Mouse (Mus musculus) MEL (cell line): Measurements from ENCODE around the gene Col26a1.

Source experiments
- CTCF ChIP-seq, 3 experiments: IDR thresholded peaks in 2 of 3; conservative IDR thresholded peaks in 1 of 3; 2 replicates each; pipeline ENCODE4 v1.5.1; 2011 to 2012; ENCODE audit warnings: low read length in 3 of 3, low read depth in 2 of 3, mild to moderate bottlenecking in 2 of 3, improper control_type of control experiment in 1 of 3, inconsistent platforms in 1 of 3, mixed read lengths in 1 of 3, moderate library complexity in 1 of 3; ENCODE audit not compliant: control insufficient read depth in 1 of 3, insufficient read depth in 1 of 3, poor library complexity in 1 of 3, severe bottlenecking in 1 of 3
- ETS1 ChIP-seq: IDR thresholded peaks from 2 replicates; pipeline ENCODE4 v1.6.1; 2012; ENCODE audit warnings: low read depth, mild to moderate bottlenecking, inconsistent platforms, low read length, improper control_type of control experiment, moderate library complexity
- GATA1 ChIP-seq: IDR thresholded peaks from 2 replicates; pipeline ENCODE4 v1.6.1; 2011; ENCODE audit warnings: low read depth, low read length, improper control_type of control experiment
- MAX ChIP-seq: IDR thresholded peaks from 2 replicates; pipeline ENCODE4 v1.6.1; 2011; ENCODE audit warnings: low read length, improper control_type of control experiment
- NELFE ChIP-seq: IDR thresholded peaks from 2 replicates; pipeline ENCODE4 v1.6.1; 2011; ENCODE audit warnings: low read depth, low read length, improper control_type of control experiment
- POLR2A ChIP-seq, 2 experiments: IDR thresholded peaks; 2 replicates each; pipeline ENCODE4 v1.6.1; 2011 to 2012; ENCODE audit warnings: low read length in 2 of 2, mild to moderate bottlenecking in 2 of 2, control low read depth in 1 of 2, improper control_type of control experiment in 1 of 2, low read depth in 1 of 2, moderate library complexity in 1 of 2; ENCODE audit not compliant: control insufficient read depth in 1 of 2, insufficient read depth in 1 of 2, poor library complexity in 1 of 2
- POLR2AphosphoS2 ChIP-seq: IDR thresholded peaks from 2 replicates; pipeline ENCODE4 v1.6.1; 2011; ENCODE audit warnings: low read length, improper control_type of control experiment
- RCOR1 ChIP-seq: IDR thresholded peaks from 2 replicates; pipeline ENCODE4 v1.6.1; 2012; ENCODE audit warnings: low read depth, mild to moderate bottlenecking, inconsistent platforms, low read length, improper control_type of control experiment
- TCF12 ChIP-seq: IDR thresholded peaks from 2 replicates; pipeline ENCODE4 v1.6.1; 2014; ENCODE audit warnings: low read depth, mild to moderate bottlenecking, inconsistent platforms, low read length, improper control_type of control experiment, moderate library complexity

DNA sequence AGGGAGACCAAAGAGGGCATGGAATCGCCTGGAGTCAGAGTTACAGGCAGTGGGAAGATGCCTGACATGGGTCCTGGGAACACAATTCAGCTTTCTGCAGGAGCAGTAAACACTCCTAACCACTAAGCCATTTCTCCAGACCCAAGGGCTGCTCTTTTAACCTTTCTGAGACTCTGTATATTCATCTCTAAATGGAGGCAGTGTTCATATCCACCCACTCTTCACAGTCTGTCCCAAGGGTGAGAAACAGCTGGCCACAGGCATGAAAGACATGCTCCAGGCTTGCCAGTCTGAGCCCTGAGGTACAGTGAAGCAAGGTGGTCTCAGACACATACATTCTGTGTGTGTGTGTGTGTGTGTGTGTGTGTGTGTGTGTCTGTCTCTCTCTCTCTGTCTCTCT lies 78.8 kb downstream of the Col26a1 start:
- TF ChIP-seq CTCF (IDR thresholded peaks at IDR 0.05 in 2 of 3, conservative IDR thresholded peaks at IDR 0.05 in 1 of 3; ENCODE audit: control insufficient read depth in 1 of 3, insufficient read depth in 1 of 3, low read depth in 2 of 3, low read length in 3 of 3, poor library complexity in 1 of 3, severe bottlenecking in 1 of 3) = no peak
- no peak for TF ChIP-seq POLR2AphosphoS2
- TF ChIP-seq POLR2A (IDR thresholded peaks at IDR 0.05; ENCODE audit: control insufficient read depth in 1 of 2, insufficient read depth in 1 of 2, low read depth in 1 of 2, low read length in 2 of 2, poor library complexity in 1 of 2) = no peak
- no peak for TF ChIP-seq NELFE
- no peak for TF ChIP-seq RCOR1
- no peak for TF ChIP-seq TCF12
- no peak for TF ChIP-seq MAX
- TF ChIP-seq ETS1 = no peak
- TF ChIP-seq GATA1 = no peak
